Mouse (Mus musculus): ENCODE measurements around the gene Ltbp2.

Ltbp2 gene

DNA sequence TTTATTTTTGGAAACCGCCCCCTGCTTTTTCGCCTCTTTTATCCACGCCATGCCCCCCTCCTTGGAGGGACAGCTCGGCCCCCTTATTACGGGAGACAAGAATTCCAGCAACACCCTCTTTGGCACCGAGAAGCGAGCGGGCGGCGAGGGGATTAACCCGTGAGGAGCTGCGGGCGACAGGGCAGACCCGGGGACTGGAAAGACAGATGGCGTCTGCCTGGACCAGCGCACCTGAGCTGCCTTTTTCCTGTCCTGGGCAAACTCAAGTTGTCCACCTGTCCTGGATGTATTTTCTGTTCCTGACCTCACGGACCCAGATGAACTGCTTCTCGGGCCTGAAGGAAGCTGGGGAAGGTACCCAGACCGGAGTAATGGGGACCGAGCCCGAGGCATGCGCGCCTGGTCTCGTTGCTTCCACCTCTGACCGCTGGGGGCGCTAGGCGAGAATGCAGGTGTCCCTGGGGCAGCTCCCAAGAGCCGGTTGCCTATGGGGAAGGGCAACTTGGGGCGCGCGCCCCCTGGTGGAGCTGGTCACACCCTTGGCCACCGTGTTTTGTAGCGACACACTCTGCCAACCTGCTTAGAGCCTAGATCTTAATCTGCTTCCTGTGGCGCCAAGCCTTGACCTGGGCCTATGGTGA is at the start of gene Ltbp2:
Gene Ltbp2 (minus strand): TSS at position 52 of the 641 bp plus-strand sequence.
- peak; percentile 86 to 87 for DNase-seq

DNA sequence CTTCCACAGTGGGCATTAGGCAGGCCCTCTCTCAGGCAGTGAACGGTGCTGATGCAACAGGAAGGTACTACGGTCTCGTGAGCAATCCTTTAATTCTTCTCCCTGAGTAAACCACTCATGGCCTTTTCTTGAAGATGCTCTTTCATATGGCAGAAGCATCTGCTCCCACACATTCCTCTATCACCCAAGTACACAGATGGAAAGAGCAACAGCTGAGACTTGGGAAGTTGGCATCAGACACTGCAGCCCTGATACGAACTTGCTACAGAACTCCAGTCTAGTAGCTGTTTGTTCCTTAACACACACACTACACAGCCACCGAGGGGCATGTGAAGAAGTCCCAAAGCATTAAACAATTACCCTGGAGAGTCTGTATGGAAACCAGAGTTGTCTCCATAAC is 48.0 kb upstream of the Ltbp2 start:
- DNase-seq, result no peak

DNA sequence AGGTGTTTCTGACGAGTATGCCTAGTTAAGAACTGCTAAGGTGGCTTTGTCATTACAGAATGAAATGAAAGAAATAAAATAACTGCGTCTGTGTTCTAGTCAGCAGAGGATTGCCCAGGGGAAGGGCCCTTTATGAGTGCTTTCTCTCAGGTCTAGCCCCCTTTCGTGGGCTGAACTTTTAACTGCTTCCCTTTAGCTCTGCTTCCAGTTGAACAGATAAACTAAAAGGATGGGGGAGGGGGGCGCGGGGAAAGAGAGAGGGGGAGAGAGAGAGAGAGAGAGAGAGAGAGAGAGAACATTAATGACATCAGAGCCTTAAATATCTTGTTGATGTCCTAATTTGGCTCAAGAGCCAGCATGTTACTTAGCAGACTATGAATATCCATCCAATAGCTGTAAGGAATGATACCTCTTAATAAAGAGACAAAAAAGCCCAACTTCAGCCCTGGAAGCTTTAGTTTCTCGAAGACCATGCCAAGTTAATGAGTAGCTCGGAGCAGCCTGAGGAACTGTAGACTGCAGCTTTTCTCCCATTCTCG is 45.6 kb upstream of the Ltbp2 start:
- DNase-seq, result no peak

DNA sequence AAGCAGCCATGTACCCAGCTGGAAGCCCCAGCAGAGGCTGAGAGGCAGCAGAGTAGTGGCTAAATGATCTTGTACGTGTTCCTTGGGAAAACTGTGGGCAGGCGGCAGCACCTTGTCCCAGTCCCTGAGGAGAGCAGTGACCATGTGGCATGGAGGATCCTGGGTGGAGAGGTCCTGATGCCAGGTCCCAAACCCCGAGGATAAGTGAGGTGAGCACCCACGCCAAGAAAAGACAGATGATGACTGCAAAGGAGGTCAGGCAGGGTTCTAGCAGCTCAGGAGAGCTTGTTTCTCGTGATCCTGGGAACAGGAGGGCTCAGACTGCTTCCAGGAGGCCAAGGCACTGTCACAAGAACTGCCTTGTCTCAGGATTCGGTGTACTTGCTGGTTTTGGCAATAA is 42.5 kb upstream of the Ltbp2 start:
- DNase-seq, result no peak

DNA sequence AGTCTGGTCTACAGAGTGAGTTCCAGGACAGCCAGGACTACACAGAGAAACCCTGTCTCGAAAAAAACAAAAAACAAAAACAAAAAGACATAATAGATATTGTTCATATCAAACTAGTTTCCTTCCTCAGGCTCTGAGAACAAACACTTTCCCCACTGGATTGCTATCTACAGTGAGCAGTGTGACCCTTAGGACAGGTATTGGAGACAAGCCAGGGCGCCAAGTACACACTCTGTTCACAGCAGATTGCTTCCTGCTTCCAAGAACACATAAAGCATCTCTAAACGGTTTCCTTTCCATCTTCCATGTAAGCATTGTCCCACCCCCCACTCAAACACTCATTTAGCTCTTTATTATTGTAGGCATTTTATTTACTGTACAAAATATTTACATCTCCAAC is 41.5 kb upstream of the Ltbp2 start:
- no peak for DNase-seq

DNA sequence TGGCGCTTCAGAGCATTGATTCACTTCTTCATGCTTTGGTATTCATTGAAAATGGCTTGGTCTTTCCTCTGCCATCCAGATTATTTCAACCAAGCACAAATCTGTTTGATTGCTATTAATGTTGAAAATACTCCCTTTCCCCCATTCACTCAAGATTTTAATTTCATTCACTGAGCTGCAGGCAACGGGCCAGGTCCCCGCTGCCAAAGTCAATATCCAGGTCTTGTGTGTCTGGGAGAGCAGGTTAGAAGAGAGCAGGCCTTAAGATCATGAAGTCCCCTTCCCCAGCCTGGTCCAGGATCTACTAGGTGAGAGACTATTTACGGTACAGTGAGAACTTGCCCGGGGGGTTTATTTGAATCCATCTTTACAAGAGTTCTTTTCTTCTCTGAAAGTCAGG is 38.6 kb upstream of the Ltbp2 start:
- DNase-seq, result no peak

DNA sequence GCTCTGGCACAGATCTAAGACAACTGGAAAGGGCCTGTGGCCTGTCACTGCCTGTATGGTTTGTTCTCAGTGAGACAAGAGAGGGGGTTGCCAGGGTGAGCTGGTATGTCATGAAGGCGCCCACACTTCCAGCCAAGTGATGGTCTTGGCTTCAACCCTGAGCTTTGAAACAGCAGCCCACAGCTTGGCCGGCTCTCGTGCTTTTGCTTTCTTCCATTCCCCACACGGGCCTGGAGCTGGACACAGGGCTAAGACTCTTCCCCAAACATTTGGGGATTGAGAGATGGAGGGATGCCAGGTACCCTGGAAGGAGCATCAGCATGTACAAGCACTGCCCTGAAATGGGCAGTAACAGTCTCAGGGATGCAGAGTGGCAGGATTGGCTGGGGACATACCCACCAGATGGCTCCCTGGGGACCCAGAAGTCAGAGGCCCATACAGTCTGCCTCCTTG is 36.3 kb upstream of the Ltbp2 start:
- DNase-seq, result no peak

DNA sequence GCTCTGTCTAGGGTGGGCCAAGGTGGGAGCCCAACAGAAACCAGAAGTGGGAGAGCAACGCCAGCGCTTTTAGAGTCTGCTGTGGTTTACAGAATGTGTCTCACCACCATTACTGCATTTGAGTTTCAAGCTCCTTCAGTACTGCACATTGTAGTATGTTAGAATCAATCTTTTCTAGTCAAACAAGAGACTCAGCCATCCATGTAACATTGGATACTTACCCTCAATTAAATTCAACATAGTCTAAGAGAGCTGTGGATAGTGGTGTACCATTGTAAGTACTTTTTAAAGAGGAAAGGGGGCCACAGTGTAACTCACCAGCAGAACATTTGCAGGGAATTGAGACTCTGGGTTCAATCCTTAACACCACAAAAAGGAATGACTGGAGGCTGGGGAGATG is 35.3 kb upstream of the Ltbp2 start:
- DNase-seq, result no peak

DNA sequence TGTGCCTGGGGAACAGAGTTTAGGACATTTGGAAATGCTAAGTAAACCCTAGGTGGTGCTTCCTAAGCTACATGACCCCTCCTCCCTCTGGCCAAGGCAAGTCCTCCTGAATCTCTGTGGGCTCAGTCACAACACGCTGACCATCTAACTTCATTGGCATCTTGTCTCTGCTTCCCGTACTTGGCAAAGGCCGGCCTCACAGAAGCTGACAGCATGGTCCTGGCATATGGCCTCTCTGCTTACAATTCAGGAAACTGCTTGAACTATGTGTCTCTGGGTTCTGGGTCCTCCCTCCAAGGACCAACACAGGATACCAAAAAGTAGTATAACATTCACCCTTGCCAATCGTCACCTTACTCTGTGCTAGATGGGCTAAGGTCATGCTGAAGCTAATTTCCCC is 33.7 kb upstream of the Ltbp2 start:
- no peak for DNase-seq

DNA sequence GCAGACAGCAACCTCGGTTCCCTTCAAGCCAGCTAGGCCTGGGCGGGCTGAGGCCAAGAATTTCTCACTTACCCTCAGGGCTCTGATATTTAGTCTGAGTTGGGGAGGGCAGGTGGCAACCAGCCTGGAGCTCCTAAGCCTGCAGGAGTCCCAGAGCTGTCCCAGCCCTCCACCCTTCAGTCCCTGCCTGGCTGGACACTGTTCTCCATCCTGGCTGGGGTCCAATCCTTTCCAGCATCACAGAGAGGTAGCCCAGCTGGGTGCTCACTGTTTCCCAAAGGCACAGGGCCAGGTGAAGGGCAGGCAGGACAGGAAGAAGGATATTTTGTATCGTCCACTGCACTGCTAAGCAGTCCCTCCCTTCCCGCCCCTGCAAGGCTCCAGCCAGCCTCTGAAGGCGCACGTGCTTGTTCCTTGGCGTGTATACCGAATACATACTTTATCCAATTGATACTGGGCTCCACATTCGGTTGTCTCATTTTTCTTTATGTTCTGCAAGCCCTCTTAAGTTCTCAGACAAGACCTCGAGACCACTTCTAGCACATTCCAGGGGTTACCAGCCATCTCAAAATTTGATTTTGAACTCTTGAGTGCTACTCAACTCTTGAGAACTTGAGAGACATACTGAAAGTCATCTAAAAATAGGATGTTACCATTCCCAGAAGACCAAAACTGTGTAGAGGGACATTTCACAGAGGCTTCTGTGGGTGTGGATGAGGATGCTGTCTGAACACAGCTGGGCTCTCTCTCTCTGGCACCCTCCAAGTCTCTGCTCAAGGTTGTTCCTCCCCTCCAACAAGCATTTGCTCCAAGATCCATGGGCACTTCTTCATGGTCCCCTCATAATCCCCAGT is 31.5 kb upstream of the Ltbp2 start:
- no peak for DNase-seq

DNA sequence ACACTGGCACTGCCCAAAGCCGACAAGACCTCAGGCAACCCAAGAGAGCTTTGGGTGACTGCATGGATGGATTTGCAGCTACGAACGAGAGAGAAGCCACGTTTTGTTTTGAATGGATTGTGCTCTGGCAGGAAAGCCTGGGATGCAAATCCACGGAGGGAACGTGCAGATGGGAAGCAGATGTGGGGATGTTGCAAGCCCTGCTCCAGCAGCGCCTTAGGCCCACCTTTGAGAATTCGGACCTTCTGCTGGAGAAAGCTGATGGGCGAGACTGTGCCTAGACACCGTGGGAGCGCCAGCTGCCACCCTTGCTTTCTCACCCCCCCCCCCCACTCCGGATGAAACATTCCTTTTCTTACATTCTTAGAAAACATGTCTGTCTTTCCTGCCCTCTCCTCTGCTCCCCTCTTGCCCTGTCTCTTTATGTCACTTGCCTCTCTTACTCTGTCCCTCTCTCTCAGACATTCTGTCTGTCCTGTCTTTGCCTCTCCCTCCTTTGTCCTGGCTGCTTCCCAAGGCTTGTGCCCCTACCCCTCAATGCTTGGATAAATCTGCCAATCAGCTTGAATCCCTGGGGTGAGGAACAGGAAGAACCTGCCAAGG is 30.8 kb upstream of the Ltbp2 start:
- no peak for DNase-seq

DNA sequence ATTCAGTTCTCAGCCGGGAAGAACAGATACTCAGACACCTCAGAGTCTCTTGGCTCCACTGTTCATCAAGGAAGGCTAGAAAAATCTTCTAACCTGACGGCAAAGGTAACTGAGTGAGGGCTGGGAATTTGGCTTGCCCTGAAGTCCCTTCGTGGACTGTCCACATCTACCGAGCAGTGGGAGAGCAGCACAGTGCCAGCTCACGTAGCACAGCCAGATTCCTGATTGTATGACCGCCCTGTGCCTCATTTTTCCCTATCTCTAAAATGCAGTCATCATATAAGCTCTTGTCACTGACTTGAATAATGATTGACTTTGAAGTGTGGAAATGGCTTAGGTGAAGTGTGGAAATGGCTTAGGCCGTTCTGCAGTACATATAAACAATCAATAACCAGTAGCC is 28.1 kb upstream of the Ltbp2 start:
- no peak for DNase-seq

DNA sequence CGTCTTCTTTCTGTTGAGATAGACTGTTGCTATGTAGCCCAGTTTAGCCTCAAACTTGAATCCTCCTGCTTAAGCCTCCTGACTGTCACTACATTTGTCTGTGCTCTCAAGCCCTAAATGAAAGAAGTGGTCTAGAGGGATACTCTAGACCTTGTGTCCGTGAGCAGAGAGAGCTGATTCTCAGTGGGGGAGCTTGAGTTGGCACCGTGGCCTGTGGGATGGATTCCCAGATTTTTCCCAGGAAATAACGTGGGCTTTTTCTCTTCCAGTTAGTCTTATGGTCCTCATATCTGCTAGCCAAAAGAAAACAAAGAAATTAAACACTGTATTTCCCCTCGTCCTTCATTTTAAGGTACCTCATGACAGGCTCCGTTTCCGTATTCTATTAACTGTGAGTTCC is 24.0 kb upstream of the Ltbp2 start:
- DNase-seq, result no peak

DNA sequence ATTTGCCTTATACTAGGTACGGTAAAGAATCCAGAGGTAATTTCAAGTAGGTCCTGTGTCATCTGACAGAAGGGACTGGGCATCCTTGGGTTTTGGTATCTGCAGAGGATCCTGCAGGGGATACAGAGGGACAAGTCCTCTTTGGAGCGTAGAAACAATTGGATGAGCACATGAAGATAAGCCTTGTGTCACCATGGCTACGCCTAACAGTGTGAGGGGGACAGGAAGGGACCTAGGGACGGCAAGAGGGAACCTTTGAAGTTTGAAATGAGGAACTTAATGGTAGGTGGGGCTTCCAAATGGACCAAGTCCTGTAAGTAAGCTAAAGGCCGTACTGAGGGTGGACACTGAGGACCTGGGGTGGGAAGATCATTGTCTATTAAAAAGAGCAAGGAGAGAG is 21.0 kb upstream of the Ltbp2 start:
- no peak for DNase-seq

DNA sequence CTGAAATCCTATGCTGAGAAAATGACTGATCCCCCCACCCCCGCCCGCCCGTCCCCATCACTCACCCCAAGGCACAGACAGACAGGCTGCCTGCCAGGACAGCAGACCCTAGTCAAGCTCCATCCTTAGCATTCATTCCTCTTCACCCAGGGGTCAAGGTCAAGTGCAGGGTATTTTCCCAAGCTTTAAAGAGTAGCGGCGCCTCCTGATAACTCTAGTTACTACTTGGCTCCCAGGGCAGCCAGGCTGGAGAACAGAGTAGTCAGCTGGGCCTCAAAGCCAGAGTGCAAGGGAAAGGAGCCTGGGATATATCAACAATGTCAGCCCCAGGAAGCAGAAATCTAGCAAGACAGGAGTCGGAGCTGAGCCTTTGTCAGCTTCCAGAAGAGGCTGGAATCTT is 19.9 kb upstream of the Ltbp2 start:
- no peak for DNase-seq

DNA sequence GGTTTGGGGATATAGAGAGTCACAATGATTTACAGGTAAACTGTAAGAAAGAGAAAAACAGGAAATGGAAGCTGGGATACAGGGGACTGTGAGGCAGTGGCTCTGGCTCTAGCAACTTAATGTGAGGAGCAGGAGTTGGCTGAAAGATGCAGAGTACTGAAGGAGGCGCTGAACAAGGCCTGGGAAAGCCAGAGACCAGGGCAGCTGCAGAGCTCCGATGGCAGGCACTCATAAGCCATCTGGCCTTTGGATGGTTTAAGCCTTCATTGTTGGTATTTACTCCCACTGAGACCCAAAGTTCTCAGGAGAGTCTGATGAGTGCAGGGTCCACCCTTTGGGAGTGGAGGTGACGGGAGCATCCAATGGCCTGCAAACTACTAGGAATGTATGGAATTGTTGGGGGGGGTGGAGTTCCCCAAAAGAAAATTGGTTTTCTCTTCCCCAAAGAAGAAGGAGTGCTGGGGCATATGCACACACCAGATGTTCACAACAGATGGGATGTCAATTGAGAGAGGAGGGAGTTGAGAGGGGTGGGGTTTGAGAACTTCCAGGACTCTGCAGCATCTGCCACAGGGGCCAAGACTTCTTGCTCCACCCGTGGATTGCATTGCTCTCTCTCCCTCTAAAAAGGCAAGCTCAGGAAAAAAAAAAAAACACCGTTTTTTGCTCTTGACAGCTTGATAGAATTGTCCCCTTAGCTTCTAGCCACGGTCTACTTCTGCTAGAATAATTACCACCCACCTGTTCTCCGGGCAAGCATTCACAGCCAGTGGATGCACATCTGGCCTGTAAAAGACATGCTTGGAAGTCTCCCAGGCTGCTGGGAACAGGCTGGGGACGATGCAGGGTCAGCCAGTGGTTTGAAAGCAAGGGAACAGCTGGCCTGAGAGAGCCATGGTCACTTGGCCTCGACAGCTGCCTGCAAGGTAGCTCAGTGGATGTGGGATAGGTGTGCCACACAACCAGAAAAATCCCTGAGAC is 17.6 kb upstream of the Ltbp2 start:
- DNase-seq, result no peak

DNA sequence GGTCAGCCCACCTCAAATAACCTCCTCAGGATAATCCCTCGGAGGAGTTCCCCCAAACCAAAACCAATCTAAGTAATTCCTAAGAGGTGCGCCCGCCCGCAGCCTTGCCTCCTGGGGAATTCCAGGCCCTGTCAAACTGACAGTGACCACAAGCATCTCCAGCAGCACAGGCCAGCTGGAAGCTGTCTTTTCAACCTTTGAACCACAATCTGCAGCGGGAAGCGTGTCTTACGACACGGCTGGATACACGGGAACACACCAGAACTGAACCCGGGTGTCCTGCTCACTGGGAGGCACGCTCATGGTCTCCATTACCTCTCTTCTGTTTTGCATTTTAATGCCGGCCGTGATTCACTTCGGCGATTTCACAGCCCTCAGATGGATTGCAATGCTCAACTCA is 14.0 kb upstream of the Ltbp2 start:
- no peak for DNase-seq

DNA sequence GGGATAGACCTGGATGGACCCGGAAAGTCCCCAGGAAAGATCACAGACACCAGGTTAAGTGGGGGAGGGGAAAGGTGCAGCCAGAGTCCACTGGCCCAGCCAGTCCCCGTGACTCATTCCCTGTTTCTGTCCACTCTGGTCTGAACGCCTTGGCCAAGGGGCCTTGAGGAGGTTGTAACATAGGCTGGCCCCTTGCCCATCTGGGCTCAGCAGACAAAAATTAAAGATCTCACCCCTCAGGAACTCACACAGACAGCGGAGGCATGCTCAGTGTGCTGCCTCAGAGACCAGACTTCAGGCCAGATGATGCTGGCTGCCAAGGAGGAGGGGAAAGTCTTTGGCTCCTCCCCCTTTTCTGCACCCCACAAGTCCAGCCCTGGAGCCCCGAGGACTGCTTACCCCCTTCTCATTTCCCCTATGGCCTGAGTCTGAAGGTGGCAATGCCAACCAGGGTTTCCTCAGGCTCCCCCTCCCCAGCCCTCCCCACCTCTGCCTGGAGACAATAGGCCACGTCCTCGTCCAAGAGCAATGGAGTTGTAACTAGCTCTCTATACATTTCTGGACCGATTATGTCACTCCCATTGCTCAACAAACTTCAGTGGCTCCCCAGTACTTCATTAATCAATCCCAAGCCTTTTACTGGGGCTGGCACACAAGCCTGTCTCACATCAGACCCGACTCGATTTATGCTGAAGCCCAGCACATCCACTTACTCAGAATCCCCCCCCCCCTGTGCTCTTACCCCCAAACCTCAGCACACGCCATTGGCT is 9.0 kb upstream of the Ltbp2 start:
- no peak for DNase-seq

DNA sequence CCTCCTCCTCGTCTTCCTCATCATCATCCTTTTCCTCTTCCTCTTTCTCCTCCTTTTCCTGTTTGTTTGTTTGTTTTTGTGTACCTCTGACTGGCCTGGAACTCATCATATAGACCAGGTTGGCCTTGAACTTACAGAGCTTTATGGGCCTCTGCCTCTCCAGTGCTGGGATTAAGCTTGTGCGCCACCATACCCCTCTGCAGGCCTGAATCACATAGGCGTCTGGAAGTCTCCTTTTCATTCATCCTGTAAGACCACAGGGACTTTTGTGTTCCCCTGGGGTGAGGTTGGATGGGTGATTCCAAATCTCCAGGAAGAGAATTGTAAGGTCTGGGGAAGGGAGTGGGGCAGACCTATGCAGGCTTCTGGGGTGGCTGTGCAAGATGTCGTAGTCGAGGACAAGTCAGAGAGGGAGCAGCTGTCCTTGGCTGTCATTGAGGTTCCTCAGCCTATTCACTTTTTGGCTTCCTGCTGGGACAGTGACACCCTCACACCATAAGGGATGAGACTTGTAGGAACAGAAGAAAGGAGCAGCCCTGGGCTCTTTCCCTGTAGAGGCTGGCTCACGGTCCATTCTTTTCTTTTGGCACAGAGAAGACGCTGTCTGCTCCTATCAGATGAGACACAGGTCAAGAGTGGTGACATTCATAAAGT is 8.2 kb upstream of the Ltbp2 start:
- DNase-seq, result no peak

DNA sequence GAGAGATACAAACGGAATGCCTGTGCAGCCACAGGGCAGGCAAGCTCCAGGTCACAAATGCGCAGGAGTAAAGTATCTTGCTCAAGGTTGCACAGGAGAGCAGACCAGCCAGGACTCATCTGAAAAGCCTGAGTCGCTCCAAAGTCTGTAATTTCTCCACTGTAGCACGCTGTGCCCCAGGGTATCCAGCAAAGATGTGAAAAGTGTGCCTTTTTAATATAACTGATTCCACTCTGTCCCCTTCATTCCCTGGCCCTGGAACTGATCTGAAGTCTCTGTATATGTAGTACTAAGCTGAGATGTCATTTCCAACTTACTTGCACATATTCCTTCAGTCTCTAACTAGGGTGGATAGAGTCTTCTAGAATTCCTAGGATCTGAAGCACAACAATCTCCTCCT is 6.5 kb upstream of the Ltbp2 start:
- DNase-seq, result no peak

DNA sequence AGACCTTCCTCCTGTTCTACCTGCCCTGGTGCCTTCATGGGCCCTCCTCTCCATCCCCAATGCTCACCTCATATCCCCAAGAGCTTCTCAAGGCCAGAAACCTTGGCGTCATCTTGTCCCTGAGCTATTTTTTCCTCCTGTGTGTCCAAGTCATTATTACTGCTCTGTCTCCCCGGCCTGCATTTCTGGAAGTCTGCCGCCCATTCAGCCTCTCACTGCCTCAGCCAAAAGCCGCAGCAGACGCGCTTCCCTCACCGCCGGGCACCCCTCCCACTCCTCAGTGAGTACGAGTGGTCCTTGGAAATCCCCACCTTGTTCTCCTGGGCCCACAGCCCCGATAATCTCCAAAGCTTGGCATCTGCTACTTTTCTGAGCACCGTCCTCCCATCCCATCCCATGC is 3.8 kb upstream of the Ltbp2 start:
- DNase-seq, result no peak
